In genomic region chr16:20537071-20537471, GRCm38 (mm10) we compare ENCODE assay signal across 7 mouse cellular contexts. TPM values are rescaled to one million over a fixed set of nuclear protein-coding genes. Genes with fewer than 3 reads are reported as not detected.
DNase-seq lines count a peak whose midpoint lies in the region; ATAC-seq and TF ChIP-seq lines count a peak whose summit lies in the region.

No protein-coding gene starts in this region.

- H3K4me2 ChIP-seq in forebrain, postnatal 0 days (ENCODE audit: low read depth), result peak overlapping the region; percentile 77
- peak overlapping the region; percentile 70 for H3K4me2 ChIP-seq in kidney, embryonic 16.5 days (replicated peaks; ENCODE audit: low read depth, low read length)
- peak overlapping the region; percentile 93 for H3K4me2 ChIP-seq in midbrain, embryonic 13.5 days (replicated peaks)

- TF ChIP-seq POLR2A in bone marrow macrophage, adult 2 months (IDR thresholded peaks at IDR 0.05; ENCODE audit: borderline replicate concordance, low read depth, low read length), result no peak

- peak overlapping the region; percentile 37 for H3K9ac ChIP-seq in forebrain, postnatal 0 days
- H3K9ac ChIP-seq in kidney, embryonic 16.5 days (replicated peaks; ENCODE audit: low read length), result peak overlapping the region; percentile 53
- peak overlapping the region; percentile 99 for H3K9ac ChIP-seq in midbrain, embryonic 13.5 days (replicated peaks)

- H3K4me3 ChIP-seq in bone marrow macrophage, adult 2 months (ENCODE audit: insufficient read depth, low read length), result peak overlapping the region; percentile 74
- peak overlapping the region; percentile 78; the same call in 1 of the 2 replicates for H3K4me3 ChIP-seq in forebrain, postnatal 0 days (ENCODE audit: low read depth, low read length)
- H3K4me3 ChIP-seq in kidney, embryonic 16.5 days (ENCODE audit: low read length), result peak overlapping the region; percentile 92
- peak overlapping the region; percentile 95 for H3K4me3 ChIP-seq in midbrain, embryonic 13.5 days (replicated peaks)

- TF ChIP-seq CTCF in bone marrow macrophage, adult 2 months (IDR thresholded peaks at IDR 0.05; ENCODE audit: low read depth, low read length), result no peak
- TF ChIP-seq CTCF in forebrain, postnatal 0 days (IDR thresholded peaks at IDR 0.05; ENCODE audit: low read depth), result no peak

- H3K4me1 ChIP-seq in bone marrow macrophage, adult 2 months (ENCODE audit: control insufficient read depth, insufficient read depth, low read length), result peaks cover 38% of the 10 kb centered on the region
- peaks cover 19% of the 10 kb centered on the region for H3K4me1 ChIP-seq in forebrain, postnatal 0 days (ENCODE audit: insufficient read depth)
- peaks cover 25% of the 10 kb centered on the region for H3K4me1 ChIP-seq in kidney, embryonic 16.5 days (ENCODE audit: insufficient read depth, low read length)
- H3K4me1 ChIP-seq in midbrain, embryonic 13.5 days (replicated peaks), result peaks cover 31% of the 10 kb centered on the region

- H3K36me3 ChIP-seq in forebrain, postnatal 0 days (ENCODE audit: insufficient read depth), result peaks cover 58% of the 10 kb centered on the region
- H3K36me3 ChIP-seq in kidney, embryonic 16.5 days (ENCODE audit: insufficient read depth, low read length), result peaks cover 51% of the 10 kb centered on the region
- peaks cover 57% of the 10 kb centered on the region for H3K36me3 ChIP-seq in midbrain, embryonic 13.5 days

- H3K27ac ChIP-seq in bone marrow macrophage, adult 2 months (ENCODE audit: insufficient read depth, low read depth, low read length), result peak overlapping the region; percentile 96
- H3K27ac ChIP-seq in forebrain, postnatal 0 days (ENCODE audit: low read depth, low read length), result 0 out of 2 replicates have a peak overlapping the region, but pooled peaks have one; percentile 4
- H3K27ac ChIP-seq in kidney, embryonic 16.5 days (ENCODE audit: low read length), result peak overlapping the region; percentile 73
- peak overlapping the region; percentile 60 for H3K27ac ChIP-seq in midbrain, embryonic 13.5 days

- WGBS in forebrain, postnatal 0 days, result 9% methylated on average over 5 of the region's 5 CpGs
- WGBS in kidney, embryonic 16.5 days, result 26% methylated on average over 5 of the region's 5 CpGs
- 7% methylated on average over 5 of the region's 5 CpGs for WGBS in midbrain, embryonic 13.5 days

- peak; percentile 20 for DNase-seq in right cerebral cortex, postnatal 25 days
- DNase-seq in right cerebral cortex, postnatal 4 days, result no peak
- no peak for DNase-seq in forebrain, postnatal 0 days
- no peak for DNase-seq in frontal cortex, postnatal 10 days (ENCODE audit: low spot score in 2 of 2)

- ATAC-seq in forebrain, postnatal 0 days, result no peak
- peak; percentile 55 for ATAC-seq in kidney, embryonic 16.5 days (ENCODE audit: low FRiP score, low TSS enrichment)
- no peak for ATAC-seq in midbrain, embryonic 13.5 days

- no peaks in the 10 kb centered on the region for H3K9me3 ChIP-seq in forebrain, postnatal 0 days (ENCODE audit: low read length)
- no peaks in the 10 kb centered on the region for H3K9me3 ChIP-seq in kidney, embryonic 16.5 days (ENCODE audit: low read length)
- no peaks in the 10 kb centered on the region for H3K9me3 ChIP-seq in midbrain, embryonic 13.5 days

- no peaks in the 10 kb centered on the region for H3K27me3 ChIP-seq in forebrain, postnatal 0 days (ENCODE audit: insufficient read depth, low read length)
- H3K27me3 ChIP-seq in kidney, embryonic 16.5 days (ENCODE audit: insufficient read depth, low read length), result no peaks in the 10 kb centered on the region
- no peaks in the 10 kb centered on the region for H3K27me3 ChIP-seq in midbrain, embryonic 13.5 days

RNA-seq across cellular contexts. Expression of gene Ap2m1, which starts 1.8 kb away (rescaled TPM):
- 348 and 391 TPM in 2 replicates for polyA plus RNA-seq in bone marrow macrophage, adult 2 months (2012; ENCODE audit: insufficient read depth, insufficient read length, missing spikeins)
- 958 and 994 TPM in 2 replicates for total RNA-seq in forebrain, postnatal 0 days (2014; rRNA removed)
- polyA plus RNA-seq in forebrain, postnatal 0 days (2015; fragmentation: Nextera tagmentation; extraction: Ambion mirVana), result 1,434 and 1,486 TPM in 2 replicates
- 691 and 699 TPM in 2 replicates for polyA plus RNA-seq in kidney, embryonic 16.5 days (2015; fragmentation: Nextera tagmentation; extraction: Ambion mirVana)
- 1,112 and 1,165 TPM in 2 replicates for polyA plus RNA-seq in midbrain, embryonic 13.5 days (2015; fragmentation: Nextera tagmentation; extraction: Ambion mirVana)

RNA-seq across cellular contexts. Expression of gene Abcf3, which starts 11.3 kb away (rescaled TPM):
- 53.5 and 74.8 TPM in 2 replicates for polyA plus RNA-seq in bone marrow macrophage, adult 2 months (2012; ENCODE audit: insufficient read depth, insufficient read length, missing spikeins)
- 71.7 and 72.7 TPM in 2 replicates for total RNA-seq in forebrain, postnatal 0 days (2014; rRNA removed)
- polyA plus RNA-seq in forebrain, postnatal 0 days (2015; fragmentation: Nextera tagmentation; extraction: Ambion mirVana), result 58.0 and 60.3 TPM in 2 replicates
- polyA plus RNA-seq in kidney, embryonic 16.5 days (2015; fragmentation: Nextera tagmentation; extraction: Ambion mirVana), result 64.8 and 75.2 TPM in 2 replicates
- 77.6 and 79.4 TPM in 2 replicates for polyA plus RNA-seq in midbrain, embryonic 13.5 days (2015; fragmentation: Nextera tagmentation; extraction: Ambion mirVana)

RNA-seq across cellular contexts. Expression of gene Dvl3, which starts 20.3 kb away (rescaled TPM):
- polyA plus RNA-seq in bone marrow macrophage, adult 2 months (2012; ENCODE audit: insufficient read depth, insufficient read length, missing spikeins), result 26.8 and 30.4 TPM in 2 replicates
- total RNA-seq in forebrain, postnatal 0 days (2014; rRNA removed), result 21.1 and 28.6 TPM in 2 replicates
- polyA plus RNA-seq in forebrain, postnatal 0 days (2015; fragmentation: Nextera tagmentation; extraction: Ambion mirVana), result 23.9 and 25.8 TPM in 2 replicates
- polyA plus RNA-seq in kidney, embryonic 16.5 days (2015; fragmentation: Nextera tagmentation; extraction: Ambion mirVana), result 20.6 and 31.7 TPM in 2 replicates
- 44.0 and 49.1 TPM in 2 replicates for polyA plus RNA-seq in midbrain, embryonic 13.5 days (2015; fragmentation: Nextera tagmentation; extraction: Ambion mirVana)

RNA-seq across cellular contexts. Expression of gene Eif2b5, which starts 38.5 kb away (rescaled TPM):
- 23.9 and 25.9 TPM in 2 replicates for polyA plus RNA-seq in bone marrow macrophage, adult 2 months (2012; ENCODE audit: insufficient read depth, insufficient read length, missing spikeins)
- total RNA-seq in forebrain, postnatal 0 days (2014; rRNA removed), result 91.3 and 102 TPM in 2 replicates
- polyA plus RNA-seq in forebrain, postnatal 0 days (2015; fragmentation: Nextera tagmentation; extraction: Ambion mirVana), result 70.8 and 77.6 TPM in 2 replicates
- 119 and 121 TPM in 2 replicates for polyA plus RNA-seq in kidney, embryonic 16.5 days (2015; fragmentation: Nextera tagmentation; extraction: Ambion mirVana)
- polyA plus RNA-seq in midbrain, embryonic 13.5 days (2015; fragmentation: Nextera tagmentation; extraction: Ambion mirVana), result 105 and 111 TPM in 2 replicates

RNA-seq across cellular contexts. Expression of gene Vwa5b2, which starts 52.2 kb away (rescaled TPM):
- polyA plus RNA-seq in bone marrow macrophage, adult 2 months (2012; ENCODE audit: insufficient read depth, insufficient read length, missing spikeins), result not detected in 2 replicates
- 20.3 and 20.9 TPM in 2 replicates for total RNA-seq in forebrain, postnatal 0 days (2014; rRNA removed)
- polyA plus RNA-seq in forebrain, postnatal 0 days (2015; fragmentation: Nextera tagmentation; extraction: Ambion mirVana), result 5.9 and 8.7 TPM in 2 replicates
- polyA plus RNA-seq in kidney, embryonic 16.5 days (2015; fragmentation: Nextera tagmentation; extraction: Ambion mirVana), result 0.69 and 2.0 TPM in 2 replicates
- 9.9 and 11.9 TPM in 2 replicates for polyA plus RNA-seq in midbrain, embryonic 13.5 days (2015; fragmentation: Nextera tagmentation; extraction: Ambion mirVana)

Comparison
In these comparisons a context has a peak if more than half of its experiments do, and no peak if none do; other contexts are left out.
1. H3K27ac ChIP-seq: peak in every context shown above with its lines; median percentile 96 in bone marrow macrophage, adult 2 months; 73 in kidney, embryonic 16.5 days; 60 in midbrain, embryonic 13.5 days; 4 in forebrain, postnatal 0 days.
2. H3K9ac ChIP-seq: peak in every context shown above with its lines; median percentile 99 in midbrain, embryonic 13.5 days; 53 in kidney, embryonic 16.5 days; 37 in forebrain, postnatal 0 days.